Mouse (Mus musculus): ENCODE results near the gene Krt39. TPM values are rescaled to one million over a fixed set of nuclear protein-coding genes. Genes with fewer than 3 reads are reported as not detected.

Gene Krt39
- polyA plus RNA-seq (2015; fragmentation: Nextera tagmentation; extraction: Ambion mirVana): not detected in 2 replicates

GRCm38 (mm10) chr11:99521288-99521860 is at the start of gene Krt39:
Gene Krt39, minus strand, starts transcription at chr11:99521338.
- H3K27me3 ChIP-seq (ENCODE audit: control insufficient read depth, insufficient read depth, low read depth, low read length): no peaks in the 10 kb centered on the region
- H3K27ac ChIP-seq (ENCODE audit: low read length): no peak within 1 kb of the TSS
- no peaks in the 10 kb centered on the region for H3K36me3 ChIP-seq (ENCODE audit: control insufficient read depth, insufficient read depth, low read length)
- no peaks in the 10 kb centered on the region for H3K9me3 ChIP-seq (replicated peaks; ENCODE audit: control insufficient read depth, low read length, poor library complexity, severe bottlenecking)
- no peak within 1 kb of the TSS for H3K4me2 ChIP-seq (ENCODE audit: low read length)
- ATAC-seq: no peak
- H3K4me1 ChIP-seq (ENCODE audit: control insufficient read depth, insufficient read depth, low read length): no peaks in the 10 kb centered on the region
- H3K9ac ChIP-seq (ENCODE audit: low read depth, low read length): no peak within 1 kb of the TSS
- H3K4me3 ChIP-seq (ENCODE audit: low read depth, low read length): no peak within 1 kb of the TSS
- 91% methylated on average over 13 of the region's 13 CpGs for WGBS

- WGBS: 95% methylated on average over 7 of the region's 7 CpGs
Measured at GRCm38 (mm10) chr11:99566530-99566929, 45.4 kb upstream of the Krt39 start, which contains the start of gene Krtap3-1. Gene Krtap3-1, minus strand, starts transcription at chr11:99566630.

GRCm38 (mm10) chr11:99562580-99562979 is 41.4 kb upstream of the Krt39 start:
- no peaks in the 10 kb centered on the region for H3K4me1 ChIP-seq (ENCODE audit: control insufficient read depth, insufficient read depth, low read length)
- H3K9me3 ChIP-seq (replicated peaks; ENCODE audit: control insufficient read depth, low read length, poor library complexity, severe bottlenecking): no peaks in the 10 kb centered on the region
- no peak for ATAC-seq
- WGBS: 86% methylated on average over 6 of the region's 6 CpGs
- no peak overlapping the region for H3K27ac ChIP-seq (ENCODE audit: low read length)
- no peak overlapping the region for H3K4me3 ChIP-seq (ENCODE audit: low read depth, low read length)
- no peaks in the 10 kb centered on the region for H3K36me3 ChIP-seq (ENCODE audit: control insufficient read depth, insufficient read depth, low read length)
- no peak overlapping the region for H3K9ac ChIP-seq (ENCODE audit: low read depth, low read length)
- H3K4me2 ChIP-seq (ENCODE audit: low read length): no peak overlapping the region
- H3K27me3 ChIP-seq (ENCODE audit: control insufficient read depth, insufficient read depth, low read depth, low read length): no peaks in the 10 kb centered on the region

More at GRCm38 (mm10) chr11:99566530-99566929, 45.4 kb upstream of the Krt39 start, which contains the start of gene Krtap3-1:
- Histone ChIP-seq H3K27me3 (ENCODE audit: control insufficient read depth, insufficient read depth, low read depth, low read length) (no peaks in the 10 kb centered on the region), H3K36me3 (ENCODE audit: control insufficient read depth, insufficient read depth, low read length) (no peaks in the 10 kb centered on the region), H3K9me3 (replicated peaks; ENCODE audit: control insufficient read depth, low read length, poor library complexity, severe bottlenecking) (no peaks in the 10 kb centered on the region), H3K27ac (ENCODE audit: low read length) (no peak within 1 kb of the TSS), H3K4me1 (ENCODE audit: control insufficient read depth, insufficient read depth, low read length) (no peaks in the 10 kb centered on the region), H3K4me2 (ENCODE audit: low read length) (no peak within 1 kb of the TSS), H3K4me3 (ENCODE audit: low read depth, low read length) (no peak within 1 kb of the TSS), H3K9ac (ENCODE audit: low read depth, low read length) (no peak within 1 kb of the TSS)
- no peak for ATAC-seq

GRCm38 (mm10) chr11:99559366-99559765 is 38.2 kb upstream of the Krt39 start, which contains the start of gene Gm11939:
Gene Gm11939, minus strand, starts transcription at chr11:99559466.
- Histone ChIP-seq H3K27ac (ENCODE audit: low read length) (no peak within 1 kb of the TSS), H3K4me1 (ENCODE audit: control insufficient read depth, insufficient read depth, low read length) (no peaks in the 10 kb centered on the region), H3K36me3 (ENCODE audit: control insufficient read depth, insufficient read depth, low read length) (no peaks in the 10 kb centered on the region), H3K9ac (ENCODE audit: low read depth, low read length) (no peak within 1 kb of the TSS), H3K4me3 (ENCODE audit: low read depth, low read length) (no peak within 1 kb of the TSS), H3K4me2 (ENCODE audit: low read length) (no peak within 1 kb of the TSS), H3K9me3 (replicated peaks; ENCODE audit: control insufficient read depth, low read length, poor library complexity, severe bottlenecking) (no peaks in the 10 kb centered on the region), H3K27me3 (ENCODE audit: control insufficient read depth, insufficient read depth, low read depth, low read length) (no peaks in the 10 kb centered on the region)
- ATAC-seq: no peak
- 94% methylated on average over 9 of the region's 9 CpGs for WGBS

GRCm38 (mm10) chr11:99557976-99558745 is 37.0 kb upstream of the Krt39 start:
- WGBS: 92% methylated on average over 3 of the region's 3 CpGs
- Histone ChIP-seq H3K9ac (ENCODE audit: low read depth, low read length) (no peak overlapping the region), H3K27me3 (ENCODE audit: control insufficient read depth, insufficient read depth, low read depth, low read length) (no peaks in the 10 kb centered on the region)

GRCm38 (mm10) chr11:99556753-99557152 is 35.6 kb upstream of the Krt39 start, which contains the start of gene Krtap3-2:
Gene Krtap3-2, minus strand, starts transcription at chr11:99556853.
- no peak for ATAC-seq
- H3K4me1 ChIP-seq (ENCODE audit: control insufficient read depth, insufficient read depth, low read length): no peaks in the 10 kb centered on the region
- H3K36me3 ChIP-seq (ENCODE audit: control insufficient read depth, insufficient read depth, low read length): no peaks in the 10 kb centered on the region
- H3K4me2 ChIP-seq (ENCODE audit: low read length): no peak within 1 kb of the TSS
- H3K4me3 ChIP-seq (ENCODE audit: low read depth, low read length): no peak within 1 kb of the TSS
- 92% methylated on average over 2 of the region's 2 CpGs for WGBS
- H3K9ac ChIP-seq (ENCODE audit: low read depth, low read length): no peak within 1 kb of the TSS
- H3K27ac ChIP-seq (ENCODE audit: low read length): no peak within 1 kb of the TSS
- no peaks in the 10 kb centered on the region for H3K27me3 ChIP-seq (ENCODE audit: control insufficient read depth, insufficient read depth, low read depth, low read length)
- no peaks in the 10 kb centered on the region for H3K9me3 ChIP-seq (replicated peaks; ENCODE audit: control insufficient read depth, low read length, poor library complexity, severe bottlenecking)

More at GRCm38 (mm10) chr11:99557976-99558745, 37.0 kb upstream of the Krt39 start:
- Histone ChIP-seq H3K4me1 (ENCODE audit: control insufficient read depth, insufficient read depth, low read length) (no peaks in the 10 kb centered on the region), H3K9me3 (replicated peaks; ENCODE audit: control insufficient read depth, low read length, poor library complexity, severe bottlenecking) (no peaks in the 10 kb centered on the region), H3K36me3 (ENCODE audit: control insufficient read depth, insufficient read depth, low read length) (no peaks in the 10 kb centered on the region), H3K4me2 (ENCODE audit: low read length) (no peak overlapping the region), H3K27ac (ENCODE audit: low read length) (no peak overlapping the region), H3K4me3 (ENCODE audit: low read depth, low read length) (no peak overlapping the region)
- ATAC-seq: no peak

- H3K27me3 ChIP-seq (ENCODE audit: control insufficient read depth, insufficient read depth, low read depth, low read length): no peaks in the 10 kb centered on the region
- H3K4me3 ChIP-seq (ENCODE audit: low read depth, low read length): no peak overlapping the region
- H3K9ac ChIP-seq (ENCODE audit: low read depth, low read length): no peak overlapping the region
- no peak overlapping the region for H3K27ac ChIP-seq (ENCODE audit: low read length)
- no peaks in the 10 kb centered on the region for H3K36me3 ChIP-seq (ENCODE audit: control insufficient read depth, insufficient read depth, low read length)
- WGBS: 87% methylated on average over 2 of the region's 2 CpGs
- H3K4me2 ChIP-seq (ENCODE audit: low read length): no peak overlapping the region
- ATAC-seq: no peak
- H3K9me3 ChIP-seq (replicated peaks; ENCODE audit: control insufficient read depth, low read length, poor library complexity, severe bottlenecking): no peaks in the 10 kb centered on the region
- no peaks in the 10 kb centered on the region for H3K4me1 ChIP-seq (ENCODE audit: control insufficient read depth, insufficient read depth, low read length)
Measured at GRCm38 (mm10) chr11:99556195-99556594, 35.1 kb upstream of the Krt39 start.

- H3K4me1 ChIP-seq (ENCODE audit: control insufficient read depth, insufficient read depth, low read length): no peaks in the 10 kb centered on the region
- no peaks in the 10 kb centered on the region for H3K27me3 ChIP-seq (ENCODE audit: control insufficient read depth, insufficient read depth, low read depth, low read length)
- H3K9ac ChIP-seq (ENCODE audit: low read depth, low read length): no peak within 1 kb of the TSS
- no peak for ATAC-seq
- no peaks in the 10 kb centered on the region for H3K9me3 ChIP-seq (replicated peaks; ENCODE audit: control insufficient read depth, low read length, poor library complexity, severe bottlenecking)
- no peaks in the 10 kb centered on the region for H3K36me3 ChIP-seq (ENCODE audit: control insufficient read depth, insufficient read depth, low read length)
- H3K4me2 ChIP-seq (ENCODE audit: low read length): no peak within 1 kb of the TSS
- H3K4me3 ChIP-seq (ENCODE audit: low read depth, low read length): no peak within 1 kb of the TSS
- WGBS: 69% methylated on average over 3 of the region's 4 CpGs
- no peak within 1 kb of the TSS for H3K27ac ChIP-seq (ENCODE audit: low read length)
Measured at GRCm38 (mm10) chr11:99550765-99551164, 29.6 kb upstream of the Krt39 start, which contains the start of gene Krtap3-3. Gene Krtap3-3, minus strand, starts transcription at chr11:99550865.

GRCm38 (mm10) chr11:99547892-99548291 is 26.8 kb upstream of the Krt39 start:
- H3K27me3 ChIP-seq (ENCODE audit: control insufficient read depth, insufficient read depth, low read depth, low read length): no peaks in the 10 kb centered on the region
- H3K36me3 ChIP-seq (ENCODE audit: control insufficient read depth, insufficient read depth, low read length): no peaks in the 10 kb centered on the region
- H3K4me2 ChIP-seq (ENCODE audit: low read length): no peak overlapping the region
- no peaks in the 10 kb centered on the region for H3K4me1 ChIP-seq (ENCODE audit: control insufficient read depth, insufficient read depth, low read length)
- H3K4me3 ChIP-seq (ENCODE audit: low read depth, low read length): no peak overlapping the region
- no peak for ATAC-seq
- no peaks in the 10 kb centered on the region for H3K9me3 ChIP-seq (replicated peaks; ENCODE audit: control insufficient read depth, low read length, poor library complexity, severe bottlenecking)
- H3K9ac ChIP-seq (ENCODE audit: low read depth, low read length): no peak overlapping the region
- H3K27ac ChIP-seq (ENCODE audit: low read length): no peak overlapping the region

Data from midbrain, embryonic 16.5 days (tissue).